Mouse (Mus musculus): ENCODE measurements around the gene Pianp.

GRCm38 (mm10) chr6:124964638-124965037, 31.9 kb upstream of the Pianp start:
- TF ChIP-seq CTCF (IDR thresholded peaks at IDR 0.05; ENCODE audit: insufficient read depth, low read length) (no peak), POLR2A (IDR thresholded peaks at IDR 0.05; ENCODE audit: borderline replicate concordance, extremely low read depth, low read depth, low read length) (no peak)
